Mouse (Mus musculus): Measurements from ENCODE around the gene Ak4.
"Not testable (repeated sequence)": the region's sequence is repeated elsewhere in the genome, so short reads cannot be mapped to it uniquely, and the experiment has no call there.

The Ak4 gene

DNA sequence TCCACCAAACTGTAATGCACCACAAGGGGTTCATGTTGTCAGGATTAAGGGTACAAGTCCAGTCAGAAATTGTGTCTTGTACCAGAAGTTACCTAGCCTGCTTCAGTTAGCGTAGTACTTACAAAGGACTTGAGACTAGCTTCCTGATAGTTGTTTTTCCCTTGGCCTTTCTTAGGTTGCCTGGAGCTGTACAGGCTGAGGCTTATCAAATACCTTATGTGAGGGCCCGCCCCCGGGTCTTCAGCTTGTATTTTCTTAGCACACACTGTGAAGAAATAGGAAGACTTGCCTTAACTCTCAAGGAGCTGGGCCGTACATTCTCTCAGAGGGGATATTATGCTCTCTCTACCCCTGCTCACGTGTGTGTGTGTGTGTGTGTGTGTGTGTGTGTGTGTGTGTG lies 4.5 kb downstream of the Ak4 start:
- DNase-seq (ENCODE audit: low read depth in 2 of 2, low spot score in 2 of 2): no peak

DNA sequence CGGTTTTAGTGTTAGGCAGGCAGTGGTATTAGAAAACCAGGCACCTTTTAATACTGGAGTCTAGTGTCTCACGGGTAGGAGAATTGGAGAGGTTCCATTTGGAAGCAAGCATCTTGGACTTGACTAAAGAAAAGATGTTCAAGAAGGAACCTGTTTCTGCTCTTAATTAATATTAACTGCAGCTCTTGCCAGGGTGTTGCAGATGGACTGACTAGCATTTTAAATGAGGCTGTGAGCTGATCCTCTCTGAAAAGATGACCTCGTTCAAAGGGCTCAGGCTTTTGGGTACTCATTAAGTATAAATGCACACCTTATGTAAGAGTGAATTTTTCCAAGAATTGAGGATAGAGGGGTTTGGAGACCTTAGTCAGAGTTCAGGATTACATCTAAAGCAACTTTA lies 5.4 kb downstream of the Ak4 start:
- DNase-seq (ENCODE audit: low read depth in 2 of 2, low spot score in 2 of 2): no peak

DNA sequence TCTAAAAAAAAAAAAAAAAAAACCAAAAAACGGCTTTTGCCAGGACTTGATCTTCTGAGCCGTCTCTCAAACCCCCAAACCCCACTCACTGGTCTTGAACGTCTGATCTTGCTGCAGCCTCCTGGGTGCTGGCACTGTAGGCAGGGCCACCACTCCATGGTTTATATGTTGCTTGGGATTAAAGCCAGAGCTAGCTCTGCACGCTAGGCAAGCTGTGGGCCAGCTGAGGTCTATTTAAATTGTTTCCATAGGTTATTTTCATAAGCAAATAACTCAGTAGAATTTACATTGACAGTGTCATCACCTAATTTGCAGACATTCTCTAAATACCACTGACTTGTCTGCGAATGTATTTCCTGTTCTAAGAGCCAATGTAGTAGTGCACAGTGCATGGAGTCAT lies 6.0 kb downstream of the Ak4 start:
- DNase-seq (ENCODE audit: low read depth in 2 of 2, low spot score in 2 of 2): no peak

DNA sequence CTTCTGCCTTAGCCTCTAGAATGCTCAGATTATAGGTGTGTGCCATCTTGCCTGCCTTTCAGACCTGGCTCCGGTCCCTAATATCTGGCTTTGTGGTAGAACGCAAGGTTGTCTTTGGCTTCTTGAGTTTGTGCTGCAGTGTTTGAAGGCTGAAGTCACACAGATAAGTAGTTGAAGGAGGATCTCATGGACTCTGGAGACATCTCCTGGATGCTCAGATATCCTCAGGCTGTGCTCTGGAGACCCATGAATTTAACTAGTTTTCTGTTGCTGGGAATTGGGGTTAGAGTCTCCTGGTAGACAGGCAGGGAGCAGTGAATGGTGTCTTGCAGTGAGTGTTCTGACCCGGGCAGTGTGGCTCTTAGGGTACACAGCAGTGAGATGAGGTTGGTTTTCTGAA lies 6.6 kb downstream of the Ak4 start:
- no peak for DNase-seq (ENCODE audit: low read depth in 2 of 2, low spot score in 2 of 2)

DNA sequence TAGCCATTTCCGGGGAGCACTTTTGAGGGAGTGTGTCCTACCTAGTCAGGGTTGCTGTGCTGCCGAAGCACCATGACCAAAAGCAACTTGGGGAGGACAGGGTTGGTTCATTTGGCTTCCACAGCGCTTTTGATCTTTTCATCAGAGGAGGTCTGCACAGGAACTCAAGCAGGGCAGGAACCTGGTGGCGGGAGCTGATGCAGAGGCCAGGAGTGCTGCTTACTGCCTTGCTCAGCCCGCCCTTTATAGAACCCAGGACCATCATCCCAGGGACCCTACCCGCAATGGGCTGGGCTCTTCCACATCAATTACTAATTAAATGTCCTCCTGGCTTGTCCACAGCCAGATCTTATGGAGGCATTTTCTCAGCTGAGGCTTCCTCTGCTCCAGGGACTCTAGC lies 7.5 kb downstream of the Ak4 start:
- DNase-seq (ENCODE audit: low read depth in 2 of 2, low spot score in 2 of 2): no peak

DNA sequence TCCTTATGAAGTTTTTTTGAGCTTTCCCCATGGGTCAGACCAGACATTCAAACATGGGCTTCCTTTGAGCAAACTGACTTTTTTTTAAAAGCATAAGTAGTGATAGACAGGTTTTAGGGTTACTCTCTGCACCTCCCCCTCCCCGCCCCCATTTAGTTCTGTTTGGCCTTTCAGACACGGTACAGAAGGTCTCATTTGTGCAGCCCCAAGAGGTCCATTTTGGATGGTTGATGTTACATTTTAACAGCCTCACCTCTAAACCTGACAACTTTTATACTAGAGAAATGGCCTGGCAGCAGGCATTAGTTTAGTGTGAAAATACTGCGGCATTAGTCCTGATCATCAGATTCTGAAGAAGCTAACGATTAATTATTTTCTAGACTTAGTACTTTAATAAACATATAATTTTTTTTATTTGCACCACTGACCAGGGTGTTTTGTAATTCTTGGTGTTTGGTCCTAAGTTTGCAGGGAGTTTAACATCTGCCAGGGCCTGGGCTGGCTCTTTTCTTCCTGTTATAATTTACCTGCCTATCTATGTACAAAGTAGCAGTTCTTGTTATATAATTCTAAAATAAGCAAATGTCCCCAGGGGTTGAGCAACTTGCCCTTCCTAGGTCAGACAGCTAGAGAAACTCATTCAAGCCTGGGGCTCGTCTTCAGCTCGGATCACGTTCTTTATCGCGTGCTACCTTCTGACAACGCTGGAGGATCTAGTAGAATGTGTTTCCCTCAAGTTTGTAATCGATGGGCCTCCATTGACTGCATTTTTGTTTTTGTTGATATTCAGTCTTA lies 9.0 kb downstream of the Ak4 start:
- no peak for DNase-seq (ENCODE audit: low read depth in 2 of 2, low spot score in 2 of 2)

DNA sequence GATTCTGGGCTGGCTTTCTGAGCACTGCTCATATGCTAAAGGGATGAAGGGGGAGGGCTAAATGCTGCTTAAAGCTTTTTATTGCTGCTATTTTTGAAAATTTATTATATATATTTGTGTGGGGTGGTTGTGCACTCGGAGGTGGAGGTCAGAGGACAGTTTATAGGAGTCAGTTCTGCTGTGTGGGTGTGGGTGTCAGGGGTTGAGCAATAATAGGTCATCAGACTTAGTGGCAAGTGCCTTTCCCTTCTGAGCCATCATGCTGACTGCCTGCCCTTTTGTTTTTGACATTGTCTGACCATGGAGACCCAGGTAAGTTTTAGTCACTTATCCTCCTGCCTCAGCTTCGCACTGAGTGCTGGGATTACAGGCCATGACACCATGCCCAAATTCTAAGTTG lies 10.0 kb downstream of the Ak4 start:
- DNase-seq (ENCODE audit: low read depth in 2 of 2, low spot score in 2 of 2): no peak

DNA sequence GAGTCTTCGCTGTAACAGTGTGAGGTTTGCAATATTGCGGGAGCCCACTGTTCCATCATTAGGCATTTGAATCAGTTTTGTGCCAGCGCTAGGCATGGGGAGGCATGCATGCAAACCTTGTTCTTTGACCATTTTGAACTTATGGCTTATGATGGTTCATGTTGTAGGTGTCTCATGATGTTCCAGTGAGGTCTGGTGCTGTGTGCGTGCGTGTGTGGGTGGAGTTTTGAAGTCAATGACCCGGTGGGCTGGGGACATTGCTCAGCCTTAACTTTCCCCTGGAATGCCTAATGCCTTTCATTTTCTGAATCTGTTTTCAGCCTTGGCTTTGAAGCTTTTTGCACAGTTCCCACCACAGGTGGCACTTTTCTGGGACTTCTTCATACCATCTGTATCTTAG lies 10.9 kb downstream of the Ak4 start:
- no peak for DNase-seq (ENCODE audit: low read depth in 2 of 2, low spot score in 2 of 2)

DNA sequence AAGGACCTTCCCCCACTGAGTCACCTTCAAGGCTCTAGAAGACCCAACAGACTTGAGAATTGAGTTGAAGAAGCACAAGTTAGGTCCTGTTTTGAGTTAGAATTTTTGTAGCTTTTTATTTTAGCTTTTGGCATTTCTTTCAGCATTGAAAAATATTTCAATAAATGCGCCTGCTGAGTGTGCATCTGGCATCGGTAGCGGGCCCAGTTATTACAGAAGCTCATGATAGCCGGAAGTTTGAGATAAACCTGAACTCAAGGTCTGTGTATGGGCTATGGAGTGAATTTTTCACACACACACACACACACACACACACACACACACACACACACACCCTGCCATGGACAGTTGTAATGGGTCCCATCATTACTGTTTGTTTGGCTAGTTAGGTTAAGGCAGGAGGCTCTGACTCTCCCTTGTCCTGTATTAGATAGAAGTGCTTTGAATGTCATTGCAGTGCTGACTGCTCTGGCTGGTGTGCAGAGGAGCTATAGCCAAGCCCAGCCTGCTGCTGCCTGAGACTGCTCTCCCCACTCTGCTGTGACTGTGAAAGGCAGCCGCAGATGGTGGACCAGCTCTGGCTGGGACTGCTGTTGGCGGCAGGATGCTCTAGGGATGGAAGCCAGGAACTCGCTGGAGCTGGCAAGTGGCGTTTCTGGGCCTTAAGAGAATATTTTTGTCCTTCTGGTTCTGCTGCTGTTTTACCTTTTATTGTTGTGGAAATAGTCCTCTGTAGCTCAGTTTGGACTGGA lies 17.9 kb downstream of the Ak4 start:
- no peak for DNase-seq (ENCODE audit: low read depth in 2 of 2, low spot score in 2 of 2)

DNA sequence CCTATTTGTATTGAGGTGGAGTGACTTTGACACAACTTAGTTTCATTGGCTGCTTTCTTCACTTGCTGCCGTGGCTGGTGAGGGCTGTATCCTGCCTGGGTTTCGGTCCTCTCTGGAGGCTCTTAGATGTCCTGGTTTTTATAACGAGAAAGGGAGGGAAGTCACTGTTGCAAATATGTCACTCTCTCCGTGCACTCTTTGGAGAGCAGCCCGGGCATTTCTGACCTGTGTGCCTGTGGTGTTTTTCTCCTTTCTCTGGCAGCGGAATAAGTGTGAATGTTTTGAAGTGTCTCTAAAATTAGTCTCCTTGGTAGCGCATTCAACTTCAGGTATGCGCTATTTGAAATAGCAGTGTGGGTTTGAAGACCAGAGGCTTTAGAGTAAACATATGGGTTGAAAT lies 19.2 kb downstream of the Ak4 start:
- DNase-seq (ENCODE audit: low read depth in 2 of 2, low spot score in 2 of 2): no peak

DNA sequence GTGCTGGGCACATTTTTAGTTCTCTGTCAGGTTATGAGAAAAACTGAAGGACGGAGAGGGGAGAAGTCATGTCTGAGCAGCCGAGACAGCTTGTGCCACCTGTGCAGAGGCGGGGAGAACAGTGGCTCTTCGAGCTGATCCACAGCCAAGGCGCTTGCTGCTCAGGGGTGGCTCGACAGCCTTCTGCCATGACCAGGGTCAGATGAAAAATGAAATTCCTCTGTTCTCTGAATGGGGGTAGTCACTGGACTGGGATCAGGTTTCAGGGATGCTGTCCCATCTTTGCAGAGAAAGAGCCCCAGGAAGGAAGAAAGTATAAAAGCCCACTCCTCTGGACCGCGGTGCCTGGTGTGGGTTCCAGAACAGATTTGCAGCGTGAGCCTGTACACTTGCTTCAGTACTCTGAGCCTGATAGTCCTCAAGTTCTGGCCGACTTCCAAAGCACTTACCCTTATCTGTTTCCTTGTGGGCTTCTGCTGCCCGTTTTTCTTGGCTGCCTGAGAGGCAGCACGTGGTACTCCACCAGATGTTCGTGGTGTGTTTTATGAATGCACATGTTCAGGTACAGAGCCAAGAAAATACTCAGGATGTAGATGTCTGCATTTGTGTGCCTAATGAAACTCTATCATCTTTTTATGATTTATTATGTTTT lies 20.8 kb downstream of the Ak4 start:
- no peak for DNase-seq (ENCODE audit: low read depth in 2 of 2, low spot score in 2 of 2)

DNA sequence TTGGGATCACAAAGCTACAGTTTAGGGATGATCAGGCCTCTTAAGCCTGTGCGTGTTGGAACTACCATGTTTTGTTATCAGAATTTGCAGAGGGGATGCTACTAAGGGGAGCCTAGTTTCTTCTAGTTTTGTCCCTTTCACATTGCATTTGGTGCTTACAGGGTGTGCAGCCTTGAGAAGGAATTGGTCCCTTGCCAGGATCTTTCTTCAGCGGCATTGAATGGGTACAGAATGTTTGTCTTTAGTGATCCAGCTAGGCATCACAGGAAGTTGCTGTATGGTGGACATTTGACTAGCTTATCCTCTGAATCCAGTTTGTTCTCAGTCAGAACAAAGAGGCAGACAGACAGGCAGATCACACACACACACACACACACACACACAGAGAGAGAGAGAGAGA lies 23.7 kb downstream of the Ak4 start:
- DNase-seq (ENCODE audit: low read depth in 2 of 2, low spot score in 2 of 2): no peak

DNA sequence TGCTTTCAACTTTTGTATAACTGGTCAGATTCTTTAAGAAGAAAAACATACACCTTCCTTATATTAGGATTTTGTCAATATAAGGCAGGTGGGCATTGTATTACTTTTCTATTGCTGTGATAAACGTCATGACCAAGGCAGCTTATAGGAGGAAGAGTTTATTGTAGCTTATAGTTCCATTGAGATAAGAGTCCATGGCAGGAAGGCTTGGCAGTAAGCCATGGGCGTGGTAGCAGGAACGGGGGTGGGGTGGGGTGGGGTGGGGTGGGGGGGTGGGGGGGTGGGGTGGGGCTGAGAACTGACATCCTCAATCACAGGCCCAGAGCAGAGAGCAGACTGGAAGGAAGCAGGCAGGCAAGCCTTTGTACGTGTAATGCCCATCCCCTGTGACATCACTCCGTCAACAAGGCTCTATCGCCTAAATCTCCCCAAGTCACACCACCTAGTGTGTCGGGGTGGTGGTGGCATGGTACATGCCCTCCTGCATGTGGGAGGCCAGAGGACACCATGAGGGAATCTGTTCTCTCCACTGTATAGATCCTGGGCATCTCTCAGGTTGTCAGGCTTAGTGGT lies 24.4 kb downstream of the Ak4 start:
- DNase-seq (ENCODE audit: low read depth in 2 of 2, low spot score in 2 of 2): no peak

DNA sequence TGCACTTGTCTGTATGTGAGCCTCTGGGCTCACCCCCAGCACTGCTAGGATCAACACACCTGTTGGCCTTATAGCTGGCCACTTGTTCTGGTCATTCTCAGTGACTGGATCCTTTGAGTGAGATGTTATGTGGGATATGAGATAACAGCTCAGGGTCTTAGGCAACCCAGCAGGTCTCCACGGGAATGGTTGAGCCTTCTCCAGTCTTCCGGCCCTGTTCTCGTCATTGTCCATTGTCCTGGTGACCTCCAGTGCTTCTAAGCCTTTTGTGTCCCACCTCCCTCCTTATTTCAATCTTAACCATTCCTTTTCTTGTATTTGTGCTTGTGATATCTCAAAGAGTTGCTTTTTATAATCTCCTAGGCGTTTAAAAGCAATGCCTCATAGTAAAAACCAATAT lies 26.6 kb downstream of the Ak4 start:
- DNase-seq (ENCODE audit: low read depth in 2 of 2, low spot score in 2 of 2): no peak

DNA sequence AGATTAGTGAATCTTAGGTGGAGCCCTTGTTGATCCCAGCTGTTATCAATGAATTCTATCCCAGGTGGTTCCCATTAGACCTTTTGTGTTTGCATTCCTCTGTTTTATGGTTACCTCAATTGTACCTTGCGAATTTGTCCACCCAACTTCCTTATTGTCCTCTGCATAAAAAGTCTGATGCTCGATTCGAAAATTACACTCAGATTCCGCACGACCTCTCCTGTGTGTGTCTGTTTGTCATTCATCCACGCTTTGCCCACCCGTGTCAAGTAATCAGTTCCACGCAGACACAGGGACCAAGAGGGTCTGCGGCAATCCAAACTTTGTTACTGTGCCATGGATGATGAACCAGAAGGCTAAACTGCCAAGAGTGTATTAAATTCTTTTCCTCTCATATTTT lies 27.5 kb downstream of the Ak4 start:
- not testable (repeated sequence) for DNase-seq (ENCODE audit: low read depth in 2 of 2, low spot score in 2 of 2)

DNA sequence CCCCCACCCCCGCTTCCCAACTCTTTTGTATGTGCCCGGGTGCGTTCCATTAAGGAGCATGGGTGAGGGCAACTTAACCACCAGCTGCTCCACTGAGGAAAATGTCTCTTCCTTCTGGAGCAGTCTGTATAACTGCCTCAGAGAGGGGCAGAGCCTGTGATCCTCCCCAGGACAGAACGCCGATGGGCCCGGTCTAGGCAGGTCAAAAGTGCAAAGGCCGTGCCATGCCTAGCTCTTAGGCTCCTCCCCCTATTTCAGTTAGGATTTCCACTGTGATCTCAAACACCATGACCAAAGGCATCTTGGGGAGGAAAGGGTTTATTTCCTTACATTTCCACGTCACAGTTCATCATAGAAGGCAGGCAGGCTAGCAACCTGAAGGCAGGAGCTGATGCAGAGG lies 29.6 kb downstream of the Ak4 start:
- no peak for DNase-seq (ENCODE audit: low read depth in 2 of 2, low spot score in 2 of 2)

DNA sequence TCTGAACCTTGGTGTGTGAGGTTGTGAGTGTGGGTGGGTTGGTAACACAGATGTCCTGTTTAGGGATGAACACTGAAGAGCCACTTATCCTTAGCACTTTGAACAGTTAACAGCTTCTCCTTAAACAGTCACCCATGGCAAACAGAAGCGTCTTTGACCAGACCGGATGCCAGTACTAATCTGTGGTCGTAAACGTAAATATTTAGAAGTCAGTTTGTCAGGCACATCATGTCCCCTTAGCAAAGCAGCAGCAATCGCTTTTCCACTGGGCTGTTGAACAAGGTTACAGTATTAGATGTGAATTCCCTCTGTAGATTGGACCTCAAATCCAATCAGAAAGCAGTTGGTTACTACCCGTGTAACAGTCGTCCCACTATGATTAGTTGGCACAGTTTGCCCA lies 30.3 kb downstream of the Ak4 start:
- DNase-seq (ENCODE audit: low read depth in 2 of 2, low spot score in 2 of 2): no peak

DNA sequence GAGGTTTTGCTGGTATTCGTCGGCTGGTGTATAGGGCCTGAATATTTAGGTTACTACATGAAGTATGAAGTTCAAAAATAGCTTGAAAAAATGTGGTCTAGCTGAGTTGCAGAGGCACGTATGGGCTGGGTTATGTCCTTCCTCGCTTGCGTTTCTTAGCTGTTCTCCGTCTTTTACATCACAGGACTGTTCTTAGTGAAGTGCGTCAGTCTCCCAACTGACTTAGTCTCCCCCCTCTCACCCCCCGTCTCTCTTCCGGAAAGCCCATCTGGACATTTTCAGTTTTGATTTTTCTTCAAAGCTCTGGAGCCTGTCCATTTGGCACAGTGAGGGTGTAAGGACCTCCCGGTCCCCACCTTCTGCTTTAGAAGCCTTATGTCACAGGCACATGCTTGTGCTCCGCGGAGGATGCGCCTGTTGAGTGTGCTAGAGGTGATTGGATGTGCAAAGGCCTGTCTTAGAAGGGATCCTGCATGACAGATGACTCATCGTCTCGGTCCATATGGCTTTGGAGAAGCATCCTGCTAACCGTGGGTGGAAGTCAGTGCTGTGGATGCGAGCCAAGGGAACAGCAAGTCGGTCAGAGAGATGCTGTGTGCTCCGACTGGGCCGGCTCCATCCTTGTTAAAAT lies 31.2 kb downstream of the Ak4 start:
- no peak for DNase-seq (ENCODE audit: low read depth in 2 of 2, low spot score in 2 of 2)

DNA sequence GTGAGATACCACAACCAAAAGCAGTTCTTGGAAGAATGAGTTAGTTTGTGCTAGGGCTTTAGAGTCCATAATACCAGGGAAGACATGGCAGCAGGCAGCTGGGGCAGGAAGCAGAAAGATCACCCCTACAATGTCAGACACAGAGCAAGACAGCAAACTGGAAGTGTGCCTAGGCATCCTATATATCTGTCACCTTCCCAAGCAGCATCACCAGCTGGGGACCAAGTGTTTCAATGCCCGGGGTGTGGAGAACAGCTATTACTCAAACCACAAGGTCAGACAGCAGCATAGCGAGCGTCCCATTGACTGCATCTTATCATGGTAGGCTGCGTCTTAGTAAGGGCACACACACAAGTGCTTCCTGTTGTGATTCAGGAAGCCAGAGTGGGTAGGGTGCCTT lies 32.0 kb downstream of the Ak4 start:
- DNase-seq (ENCODE audit: low read depth in 2 of 2, low spot score in 2 of 2): no peak

DNA sequence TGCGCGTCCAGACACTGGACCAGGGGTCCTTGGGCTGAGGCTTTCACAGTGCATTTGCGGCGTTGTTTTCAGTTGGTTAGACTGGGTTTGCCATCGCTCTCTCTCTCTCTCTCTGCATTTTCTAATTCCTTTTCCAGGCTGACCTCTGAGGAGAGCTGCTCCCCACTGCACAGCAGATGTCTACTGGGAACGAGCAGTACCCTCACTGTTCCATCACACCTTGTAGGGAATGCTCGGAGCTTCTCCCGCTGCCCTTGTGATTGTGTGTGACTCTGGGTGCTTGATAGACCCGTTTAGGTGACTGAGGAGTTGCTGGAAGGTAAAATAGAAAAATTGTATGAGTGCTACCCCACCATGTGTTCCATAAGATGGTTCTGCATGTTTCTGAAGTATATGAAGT lies 33.8 kb downstream of the Ak4 start:
- no peak for DNase-seq (ENCODE audit: low read depth in 2 of 2, low spot score in 2 of 2)

DNA sequence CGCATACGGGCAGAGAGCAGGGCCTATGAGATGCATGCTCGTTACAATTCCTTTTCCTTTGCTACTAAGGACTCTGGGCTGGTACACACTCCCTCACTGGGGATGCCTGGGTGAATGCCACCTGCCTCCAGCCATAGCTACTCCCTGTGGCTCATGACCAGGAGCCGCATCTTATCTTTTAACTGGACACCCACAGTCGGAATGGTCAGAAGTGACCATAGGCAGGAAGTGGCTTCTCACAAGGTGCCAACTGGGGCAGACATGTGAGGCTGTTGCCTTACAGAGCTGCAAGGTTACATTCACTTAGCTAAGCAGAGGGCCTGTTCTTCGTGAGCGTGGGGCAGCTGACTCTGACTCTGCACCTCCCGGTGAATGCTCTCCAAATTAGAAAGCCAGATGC lies 38.1 kb downstream of the Ak4 start:
- DNase-seq (ENCODE audit: low read depth in 2 of 2, low spot score in 2 of 2): no peak

DNA sequence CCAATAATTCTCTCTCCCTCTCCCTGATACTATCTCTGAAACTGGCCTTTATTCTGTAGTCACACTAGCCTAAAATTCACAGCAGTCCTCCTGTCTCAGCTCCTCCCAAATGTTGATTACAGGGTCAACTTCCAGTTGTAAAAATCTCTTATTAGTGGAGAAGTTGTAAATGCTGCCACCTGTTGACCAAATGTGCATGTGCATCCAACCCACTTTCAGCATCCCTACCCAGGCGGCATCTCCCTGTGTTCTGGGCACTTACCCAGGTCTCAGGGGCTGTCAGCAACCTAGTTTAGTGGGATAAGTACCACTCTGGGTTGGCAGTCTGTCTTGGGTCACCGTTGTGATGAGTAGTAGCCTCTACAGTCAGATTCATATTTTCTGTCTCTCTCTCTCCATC lies 39.3 kb downstream of the Ak4 start:
- peak; percentile 3 to 32 for DNase-seq (ENCODE audit: low read depth in 2 of 2, low spot score in 2 of 2)

All from CD8-positive naive resting alpha-beta T cell, adult 2 months (primary cell).